In genomic region chr9:72913551-72913950, GRCm38 (mm10) we compare ENCODE assay signal across 21 mouse cellular contexts. TPM values are rescaled to one million over a fixed set of nuclear protein-coding genes. Genes with fewer than 3 reads are reported as not detected.
DNase-seq lines count a peak whose midpoint lies in the region; ATAC-seq and TF ChIP-seq lines count a peak whose summit lies in the region.
"Had no signal": no experiment of that assay in that cellular context is flagged by ENCODE, and none has a peak within 500 bp of the region (broad histone marks: within the 10 kb centered on the region; RNA-seq: fewer than 3 reads in every experiment).

No protein-coding gene starts in this region.

- H3K9me3 ChIP-seq in heart, embryonic 13.5 days = no peaks in the 10 kb centered on the region
- H3K9me3 ChIP-seq in liver, embryonic 15.5 days (replicated peaks) = no peaks in the 10 kb centered on the region
- H3K9me3 ChIP-seq: G1E; hindbrain, embryonic 12.5 days; liver, embryonic 13.5 days; neural tube, embryonic 15.5 days had no signal

- no peak overlapping the region for H3K9ac ChIP-seq in heart, embryonic 13.5 days
- no peak overlapping the region for H3K9ac ChIP-seq in liver, embryonic 15.5 days
- H3K9ac ChIP-seq: hindbrain, embryonic 12.5 days; liver, embryonic 13.5 days; neural tube, embryonic 15.5 days had no signal

- no peaks in the 10 kb centered on the region for H3K79me2 ChIP-seq in C2C12 (ENCODE audit: control insufficient read depth, insufficient read depth)

- no peaks in the 10 kb centered on the region for H3K27me3 ChIP-seq in heart, embryonic 13.5 days (replicated peaks)
- no peaks in the 10 kb centered on the region for H3K27me3 ChIP-seq in liver, embryonic 15.5 days
- no peaks in the 10 kb centered on the region for H3K27me3 ChIP-seq in C2C12 (ENCODE audit: control insufficient read depth, insufficient read depth, insufficient read length)
- H3K27me3 ChIP-seq: hindbrain, embryonic 12.5 days; liver, embryonic 13.5 days; neural tube, embryonic 15.5 days had no signal

- no peak for DNase-seq in heart, postnatal 25 days (ENCODE audit: low spot score)
- no peak for DNase-seq in liver
- peak; percentile 47 for DNase-seq in skeletal muscle tissue, adult 2 months (ENCODE audit: low read depth, low spot score)
- no peak for DNase-seq in spleen, postnatal 14 days (ENCODE audit: low spot score in 2 of 2)
- DNase-seq: cerebellum, postnatal 10 days; kidney, postnatal 36 days; liver, embryonic 13.5 days; right cerebral cortex, postnatal 4 days; thymus, postnatal 4 days had no signal

- no peak overlapping the region for H3ac ChIP-seq in C2C12 (ENCODE audit: control insufficient read depth, insufficient read length, low read depth)

- no peak for TF ChIP-seq CTCF in C2C12 (IDR thresholded peaks at IDR 0.05; ENCODE audit: control insufficient read depth, insufficient read depth, insufficient read length)

- H3K79me3 ChIP-seq in C2C12 (ENCODE audit: low read depth) = no peaks in the 10 kb centered on the region

- intact Hi-C loops in heart, postnatal 25 days (cut with DNase I) = no loop called here

- no peak for ATAC-seq in heart, embryonic 13.5 days (ENCODE audit: extremely low read depth, insufficient number of reproducible peaks, low FRiP score, low TSS enrichment)
- ATAC-seq in liver, embryonic 15.5 days (ENCODE audit: insufficient read depth) = no peak
- ATAC-seq: forebrain, embryonic 16.5 days; intestine, embryonic 16.5 days had no signal

- no peak overlapping the region for H3K27ac ChIP-seq in heart, embryonic 13.5 days (replicated peaks)
- no peak overlapping the region for H3K27ac ChIP-seq in liver, embryonic 15.5 days (replicated peaks)
- H3K27ac ChIP-seq: hindbrain, embryonic 12.5 days; liver, embryonic 13.5 days; neural tube, embryonic 15.5 days had no signal

- H3K36me3 ChIP-seq in heart, embryonic 13.5 days = peaks cover 8% of the 10 kb centered on the region; the same call in 1 of the 2 replicates
- no peaks in the 10 kb centered on the region for H3K36me3 ChIP-seq in liver, embryonic 15.5 days (replicated peaks)
- H3K36me3 ChIP-seq in C2C12 (ENCODE audit: control insufficient read depth, insufficient read depth) = no peaks in the 10 kb centered on the region
- H3K36me3 ChIP-seq: G1E; hindbrain, embryonic 12.5 days; liver, embryonic 13.5 days; neural tube, embryonic 15.5 days had no signal

- H3K4me2 ChIP-seq in heart, embryonic 13.5 days = peak overlapping the region; percentile 34
- peak overlapping the region; percentile 5; the same call in 1 of the 2 replicates for H3K4me2 ChIP-seq in liver, embryonic 15.5 days
- H3K4me2 ChIP-seq: hindbrain, embryonic 12.5 days; liver, embryonic 13.5 days; neural tube, embryonic 15.5 days had no signal

- H3K4me1 ChIP-seq in heart, embryonic 13.5 days = peaks cover 8% of the 10 kb centered on the region
- H3K4me1 ChIP-seq in liver, embryonic 15.5 days (replicated peaks) = no peaks in the 10 kb centered on the region
- H3K4me1 ChIP-seq: hindbrain, embryonic 12.5 days; liver, embryonic 13.5 days; neural tube, embryonic 15.5 days had no signal

- 63% methylated on average over 6 of the region's 6 CpGs for WGBS in heart, embryonic 13.5 days
- 42% methylated on average over 6 of the region's 6 CpGs for WGBS in liver, embryonic 15.5 days (ENCODE audit: insufficient replicate concordance)

- no peak overlapping the region for H3K4me3 ChIP-seq in heart, embryonic 13.5 days
- no peak overlapping the region for H3K4me3 ChIP-seq in liver, embryonic 15.5 days (replicated peaks)
- H3K4me3 ChIP-seq in C2C12 (ENCODE audit: insufficient read depth, poor library complexity, severe bottlenecking) = no peak overlapping the region
- H3K4me3 ChIP-seq: hindbrain, embryonic 12.5 days; liver, embryonic 13.5 days; neural tube, embryonic 15.5 days had no signal

TF ChIP-seq in C2C12, 6 proteins besides CTCF, POLR2A, EP300 and RAD21:
- TF ChIP-seq MYOD1 (IDR thresholded peaks at IDR 0.05; ENCODE audit: control insufficient read depth, insufficient read length, low read depth) (no peak), USF1 (IDR thresholded peaks at IDR 0.05; ENCODE audit: low read depth) (no peak), MAX (IDR thresholded peaks at IDR 0.05) (no peak), CEBPB (IDR thresholded peaks at IDR 0.05; ENCODE audit: low read depth) (peak; percentile 20)

RNA-seq across cellular contexts. Expression of gene Pygo1, which starts 11.9 kb away (rescaled TPM):
- polyA plus RNA-seq in heart, embryonic 13.5 days (2015; fragmentation: Nextera tagmentation; extraction: Ambion mirVana) = 1.8 and 2.0 TPM in 2 replicates
- 10 to 100 TPM in 1 of 2 experiments, 1 to 10 TPM in 1; 10.0 to 10.9 TPM for total RNA-seq in heart, postnatal 25 days (2021)
- polyA plus RNA-seq in liver, embryonic 15.5 days (2015; fragmentation: Nextera tagmentation; extraction: Ambion mirVana) = 0.10 and 0.12 TPM in 2 replicates
- polyA plus RNA-seq in C2C12 (2012; fragmentation: generic; extraction: Trizol) = 0.04 TPM
- total RNA-seq: megakaryocyte-erythroid progenitor cell, adult 5-6 weeks had no signal
- polyA plus RNA-seq: G1E had no signal

RNA-seq across cellular contexts. Expression of gene Dyx1c1, which starts 45.0 kb away (rescaled TPM):
- polyA plus RNA-seq in heart, embryonic 13.5 days (2015; fragmentation: Nextera tagmentation; extraction: Ambion mirVana) = 0.62 and 0.88 TPM in 2 replicates
- total RNA-seq in heart, postnatal 25 days (2021) = under 1 TPM; 0.36 to 0.62 TPM
- polyA plus RNA-seq in liver, embryonic 15.5 days (2015; fragmentation: Nextera tagmentation; extraction: Ambion mirVana) = 0.14 and 0.20 TPM in 2 replicates
- 0.02 TPM for polyA plus RNA-seq in C2C12 (2012; fragmentation: generic; extraction: Trizol)
- total RNA-seq: megakaryocyte-erythroid progenitor cell, adult 5-6 weeks had no signal
- polyA plus RNA-seq: G1E had no signal

RNA-seq across cellular contexts. Expression of gene Gm44503, which starts 45.1 kb away (rescaled TPM):
- polyA plus RNA-seq in heart, embryonic 13.5 days (2015; fragmentation: Nextera tagmentation; extraction: Ambion mirVana) = not detected in 2 replicates
- under 1 TPM in 1 of 2 experiments, not detected in 1; 0.56 TPM for total RNA-seq in heart, postnatal 25 days (2021)
- polyA plus RNA-seq in liver, embryonic 15.5 days (2015; fragmentation: Nextera tagmentation; extraction: Ambion mirVana) = not detected in 2 replicates
- polyA plus RNA-seq in C2C12 (2012; fragmentation: generic; extraction: Trizol) = not detected
- total RNA-seq: G1E; gastrocnemius, adult 18-20 months; heart, adult 8-10 months; layer of hippocampus, postnatal 14 days; megakaryocyte-erythroid progenitor cell, adult 5-6 weeks had no signal
- polyA plus RNA-seq: forebrain, embryonic 16.5 days; hindbrain, embryonic 12.5 days; intestine, embryonic 16.5 days; liver, embryonic 13.5 days; neural tube, embryonic 15.5 days had no signal
